Mouse (Mus musculus): ENCODE measurements around the gene Nup62.
"Not testable (repeated sequence)": the region's sequence is repeated elsewhere in the genome, so short reads cannot be mapped to it uniquely, and the experiment has no call there.

Nup62 gene

DNA sequence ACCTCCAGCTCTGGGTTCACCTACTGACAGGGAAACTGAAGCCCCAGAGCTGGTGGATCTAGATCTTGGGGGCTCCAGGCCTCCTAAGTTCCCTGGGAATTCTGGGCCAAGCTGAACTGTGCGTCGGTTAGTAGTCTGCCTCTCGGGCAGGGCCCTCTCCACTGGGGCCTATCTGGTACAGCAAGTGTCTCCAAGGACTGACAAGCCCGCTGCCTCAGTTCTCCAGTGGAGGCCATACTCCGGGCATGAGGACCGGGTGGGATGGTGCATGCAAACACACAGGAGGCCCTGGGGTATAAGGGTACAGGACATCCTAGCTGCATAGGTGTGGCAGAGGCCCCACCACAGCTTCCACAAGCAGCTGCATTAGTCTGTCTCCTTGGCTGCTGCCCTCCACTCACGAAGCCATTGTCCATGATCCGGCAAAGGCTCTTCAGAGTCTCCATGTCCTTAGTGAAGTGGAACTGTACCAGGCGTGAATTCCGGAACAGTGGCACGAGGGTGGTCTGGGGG is 48.1 kb downstream of the Nup62 start:
- DNase-seq (ENCODE audit: low spot score in 2 of 2): no peak

DNA sequence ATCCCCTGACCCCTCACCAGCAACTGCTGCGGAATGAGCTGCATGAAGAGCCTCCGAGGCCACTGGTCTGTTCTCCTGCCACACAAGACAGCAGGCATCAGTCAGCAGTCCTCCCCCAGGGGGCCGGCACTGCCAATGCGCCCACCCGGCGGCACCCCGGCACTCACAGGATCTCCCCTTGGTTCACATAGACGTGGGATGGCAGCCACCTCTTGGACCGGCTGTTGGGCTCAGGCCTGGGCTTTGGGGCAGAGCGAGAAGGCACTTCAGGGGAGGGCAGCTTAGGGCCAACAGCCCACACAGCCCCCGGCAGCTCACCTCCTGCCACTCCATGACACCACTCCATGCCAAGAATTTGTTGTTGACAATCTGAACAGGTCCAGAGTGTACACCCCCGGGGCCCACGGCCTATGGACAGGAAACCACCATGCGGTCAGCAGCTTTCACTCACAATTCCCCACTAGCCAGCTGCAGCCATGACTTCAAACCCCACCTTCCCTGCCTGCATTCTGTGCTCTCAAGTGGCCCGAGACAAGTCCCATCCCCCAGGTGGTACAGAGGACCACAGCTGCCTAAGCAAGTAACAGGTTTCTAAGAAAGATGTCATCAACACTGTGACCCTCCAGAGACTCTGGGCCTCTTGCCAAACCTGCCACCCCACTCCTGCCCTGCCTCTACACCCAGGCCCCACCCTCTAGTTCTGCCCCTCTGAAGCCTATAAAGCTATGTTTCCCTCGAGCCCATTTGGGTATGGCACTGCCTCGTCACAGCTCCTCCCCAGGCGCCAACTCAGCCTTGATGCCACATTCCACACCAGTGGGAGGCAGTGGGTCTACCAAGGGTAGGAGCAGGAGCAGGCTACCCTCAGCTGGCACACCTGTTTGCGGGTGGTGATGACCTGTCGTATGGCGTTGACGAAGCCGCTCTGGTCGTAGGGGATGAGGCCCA is 49.0 kb downstream of the Nup62 start:
- no peak for DNase-seq (ENCODE audit: low spot score in 2 of 2)

DNA sequence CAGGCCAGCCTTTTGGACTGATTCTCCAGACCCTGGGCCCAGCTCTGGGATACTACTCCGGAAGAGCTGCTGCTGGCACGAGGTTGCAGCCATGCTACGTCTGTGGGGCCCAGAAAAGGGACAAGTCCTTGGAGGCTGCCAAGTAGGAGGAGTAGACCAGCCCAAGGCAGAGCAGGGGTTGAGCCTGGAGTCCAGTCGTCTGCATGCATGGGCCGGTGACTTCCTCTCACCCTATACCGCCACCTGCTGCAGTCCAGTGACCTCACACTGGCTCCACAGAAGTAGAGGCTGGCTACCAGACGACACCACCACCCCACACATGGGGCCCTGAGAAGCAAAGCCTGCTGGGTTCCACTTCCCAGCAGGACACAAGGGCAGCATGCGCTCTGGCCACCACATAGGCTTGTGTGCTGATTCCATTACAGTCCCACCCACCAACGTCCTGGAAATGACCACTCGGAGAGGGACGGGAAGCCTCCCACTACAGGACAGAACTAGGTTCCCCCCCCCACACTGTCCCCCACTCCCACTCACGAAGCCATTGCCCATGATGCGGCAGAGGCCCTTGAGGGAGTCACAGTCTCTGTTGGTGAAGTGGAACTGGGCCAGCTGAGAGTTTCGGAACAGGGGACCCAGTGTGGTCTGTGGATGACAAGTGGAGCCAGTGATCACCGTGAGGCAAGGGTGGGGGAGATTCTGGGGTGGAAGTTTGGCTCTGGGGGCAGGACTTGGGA is 50.6 kb downstream of the Nup62 start:
- no peak for DNase-seq (ENCODE audit: low spot score in 2 of 2)

DNA sequence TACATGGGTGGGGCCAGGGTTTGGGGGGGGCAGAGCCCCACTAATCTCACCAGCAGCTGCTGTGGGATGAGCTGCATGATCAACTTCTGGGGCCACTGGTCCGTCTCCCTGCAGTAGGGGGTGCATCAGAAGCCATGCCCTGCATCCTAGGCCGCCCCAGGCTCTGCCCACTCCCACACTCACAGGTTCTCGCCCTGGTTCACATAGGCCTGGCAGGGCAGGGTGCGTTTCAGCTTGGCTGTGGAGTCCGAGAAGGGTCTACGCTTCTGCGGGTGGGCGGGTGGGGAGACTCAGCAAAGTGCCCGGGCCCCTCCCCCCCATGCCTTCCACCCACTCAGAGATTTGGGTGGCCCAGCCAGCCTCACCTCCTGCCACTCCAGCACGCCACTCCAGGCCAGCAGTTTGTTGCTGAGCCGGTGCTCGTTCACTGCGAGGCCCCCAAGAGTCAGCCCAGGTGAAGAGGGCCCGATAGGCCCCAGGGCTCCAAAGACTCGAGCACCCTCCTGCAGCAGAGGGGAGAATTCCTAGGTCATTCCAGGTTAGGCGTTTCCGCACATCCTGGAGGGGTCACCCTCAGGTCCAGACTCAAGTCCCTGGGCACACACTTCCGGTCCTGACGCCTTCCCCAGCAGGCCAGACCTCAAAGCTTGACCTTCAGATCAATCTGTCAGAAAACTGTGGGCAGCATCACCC is 51.3 kb downstream of the Nup62 start:
- no peak for DNase-seq (ENCODE audit: low spot score in 2 of 2)

DNA sequence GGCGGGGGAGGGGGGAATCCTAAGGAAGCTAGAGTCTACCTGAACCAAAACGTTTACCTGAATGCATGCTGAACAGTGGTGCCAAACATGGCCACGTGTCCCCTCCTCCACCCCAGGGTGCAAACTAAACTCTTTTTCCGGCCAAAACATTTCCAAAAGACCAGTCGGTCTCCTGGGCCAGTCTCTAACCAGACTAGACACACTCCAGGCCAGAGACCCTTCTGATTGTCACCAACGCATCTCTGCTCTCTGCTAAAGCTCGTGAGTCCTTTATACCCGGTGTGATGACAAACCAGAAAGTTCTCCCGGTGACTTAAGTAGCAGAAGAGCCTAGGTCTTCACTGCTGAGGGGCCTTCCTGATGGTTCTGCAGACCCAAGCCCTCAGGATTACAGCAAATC is 51.9 kb downstream of the Nup62 start:
- DNase-seq (ENCODE audit: low spot score in 2 of 2): no peak

DNA sequence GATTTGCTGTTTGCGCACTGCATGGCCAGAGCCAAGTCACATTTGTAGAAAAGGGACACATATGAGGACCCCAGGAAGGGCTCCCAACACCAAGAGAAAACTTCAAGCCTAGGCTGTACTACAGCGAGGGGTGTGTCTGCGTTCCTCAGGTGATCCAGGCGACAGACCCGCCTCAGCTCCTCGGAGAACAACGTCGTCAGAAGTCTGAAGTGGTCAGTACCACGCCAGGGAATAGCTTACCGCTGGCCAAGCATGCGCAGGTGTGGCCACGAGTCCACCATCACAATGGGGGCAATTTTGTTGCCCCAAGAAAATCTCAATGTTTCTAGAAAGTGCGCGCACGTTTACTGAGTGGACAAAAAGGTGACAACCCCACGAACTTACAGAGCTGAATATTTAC is 52.6 kb downstream of the Nup62 start:
- DNase-seq (ENCODE audit: low spot score in 2 of 2): no peak

DNA sequence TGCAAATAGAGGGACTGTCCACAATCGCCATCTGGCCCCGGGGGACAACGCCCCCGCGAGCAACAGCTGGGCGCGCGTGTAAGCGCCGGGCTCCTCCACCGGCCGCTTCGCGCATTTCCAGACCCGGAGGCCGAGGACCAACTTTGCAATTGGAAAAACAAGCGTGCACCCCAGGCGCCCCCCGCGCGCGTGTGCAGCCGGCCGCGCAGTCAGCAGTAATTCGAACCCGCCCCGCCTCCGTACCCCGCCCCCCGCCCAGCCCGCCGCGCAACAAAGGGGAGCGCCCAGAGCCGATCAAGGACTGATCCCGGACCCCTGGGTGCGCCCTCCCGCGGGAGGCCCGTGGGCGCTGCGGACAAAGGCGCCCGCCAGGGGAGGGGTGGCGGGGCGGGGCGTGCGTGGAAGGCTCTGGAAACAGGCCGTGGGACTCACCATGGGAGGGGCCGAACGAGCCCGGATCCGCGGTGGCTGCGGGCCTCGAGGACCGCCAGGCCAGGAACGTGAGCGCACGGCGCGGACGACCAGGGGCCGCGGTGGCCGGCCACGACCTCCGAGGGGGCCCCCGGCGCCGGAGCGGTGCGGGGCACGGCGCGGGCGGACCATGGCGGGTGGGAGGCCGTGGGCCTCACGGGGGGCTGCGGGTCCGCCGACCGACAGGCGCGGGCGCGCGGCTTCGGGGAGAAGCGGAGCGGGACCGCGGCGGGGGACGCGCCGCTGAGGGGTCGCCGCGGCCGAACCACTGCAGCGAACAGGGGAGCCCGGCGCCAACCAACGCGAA is 53.2 kb downstream of the Nup62 start:
- DNase-seq (ENCODE audit: low spot score in 2 of 2): no peak

DNA sequence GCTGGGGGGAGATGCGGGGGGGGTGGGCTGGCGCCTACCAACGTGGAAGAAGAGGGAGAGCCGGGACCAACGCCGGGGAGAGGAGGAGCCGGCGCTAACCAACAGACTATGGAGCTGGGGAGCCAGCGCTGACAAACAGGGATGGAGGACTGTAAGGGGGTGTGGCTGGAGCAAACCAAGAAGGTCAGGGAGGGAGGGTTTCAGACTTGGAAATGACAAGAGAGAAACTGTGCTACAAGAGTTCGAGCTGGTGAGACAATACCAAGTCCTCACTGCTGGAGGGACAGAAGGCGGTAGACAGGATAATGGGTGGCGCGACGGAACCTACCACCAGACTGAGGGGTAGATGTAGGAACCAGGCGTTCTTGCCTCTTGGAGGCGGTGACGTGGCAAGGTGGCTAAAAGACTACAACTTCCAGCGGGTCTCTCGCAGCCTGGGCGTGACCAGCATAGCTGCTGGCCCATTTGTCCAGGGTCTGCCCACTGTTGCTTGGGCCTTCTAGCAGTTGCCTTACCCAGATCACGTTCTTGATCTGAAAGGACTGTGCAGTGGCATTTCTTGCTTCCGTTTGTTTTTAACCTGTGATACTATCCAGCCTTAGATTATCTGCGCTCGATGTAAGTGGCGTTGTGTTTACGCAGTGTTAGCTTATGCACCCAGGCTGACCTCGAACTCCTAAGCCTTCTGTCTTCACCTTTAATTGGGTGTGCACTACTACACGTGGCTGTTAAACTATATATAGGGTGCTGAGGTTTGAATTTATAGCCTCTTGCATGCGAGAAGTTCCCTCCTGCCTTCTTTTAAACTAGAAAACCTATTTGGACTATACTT is 54.0 kb downstream of the Nup62 start, which contains the start of gene Ptov1:
Gene Ptov1 (minus strand): TSS at position 92 of the 832 bp plus-strand sequence.
- peak; percentile 88 to 89 for DNase-seq (ENCODE audit: low spot score in 2 of 2)

DNA sequence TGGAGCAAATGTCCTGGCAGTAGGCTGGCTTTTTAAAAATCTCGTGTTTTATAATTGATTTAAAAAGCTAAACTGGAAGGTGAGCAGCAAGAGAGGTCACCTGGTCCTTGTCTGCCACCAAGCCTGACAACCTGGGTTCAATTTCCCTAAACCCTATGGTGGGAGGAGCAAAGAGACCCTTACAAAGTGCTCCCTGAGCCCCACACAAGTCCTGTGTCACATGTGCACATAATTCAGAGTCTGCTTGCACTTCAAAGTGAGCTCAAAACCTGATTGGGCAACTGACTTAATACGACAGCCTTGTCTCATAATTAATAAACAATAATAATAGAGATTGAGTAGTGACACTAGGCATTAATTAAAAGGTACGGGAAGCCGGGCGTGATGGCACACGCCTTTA is 54.7 kb downstream of the Nup62 start:
- DNase-seq (ENCODE audit: low spot score in 2 of 2): no peak

DNA sequence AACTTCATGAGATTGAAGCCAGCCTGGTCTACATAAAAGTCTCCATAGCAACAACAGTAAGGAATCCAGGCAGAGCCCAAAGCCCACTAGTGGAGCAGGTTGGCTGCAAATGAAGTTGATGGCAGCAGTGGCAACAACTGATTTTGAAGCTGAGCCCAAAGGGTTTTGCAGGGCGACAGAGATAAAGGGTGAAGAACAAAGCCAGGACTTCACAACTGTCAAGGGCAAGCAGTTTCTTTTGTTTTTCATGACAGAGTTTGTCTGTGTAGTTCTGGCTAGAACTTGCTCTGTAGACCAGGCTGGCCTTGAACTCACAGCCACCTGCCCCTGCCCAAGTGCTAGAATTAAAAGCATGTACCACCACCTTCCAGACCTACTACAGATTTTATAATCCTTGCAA is 55.3 kb downstream of the Nup62 start:
- no peak for DNase-seq (ENCODE audit: low spot score in 2 of 2)

DNA sequence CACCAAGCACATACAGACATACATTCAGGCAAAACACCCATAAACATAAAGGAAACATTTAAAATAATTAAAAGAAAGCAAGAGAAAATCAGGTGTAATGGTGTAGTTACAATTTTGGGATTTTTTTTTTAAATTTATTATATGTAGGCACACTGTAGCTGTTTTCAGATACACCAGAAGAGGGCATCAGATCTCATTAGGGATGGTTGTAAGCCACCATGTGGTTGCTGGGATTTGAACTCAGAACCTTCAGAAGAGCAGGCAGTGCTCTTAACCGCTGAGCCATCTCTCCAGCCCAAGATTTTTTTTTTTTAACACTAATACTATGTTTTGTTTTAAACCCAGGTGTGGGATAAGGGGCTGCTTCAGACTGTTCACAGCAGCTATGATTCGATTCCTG is 55.9 kb downstream of the Nup62 start:
- not testable (repeated sequence) for DNase-seq (ENCODE audit: low spot score in 2 of 2)

DNA sequence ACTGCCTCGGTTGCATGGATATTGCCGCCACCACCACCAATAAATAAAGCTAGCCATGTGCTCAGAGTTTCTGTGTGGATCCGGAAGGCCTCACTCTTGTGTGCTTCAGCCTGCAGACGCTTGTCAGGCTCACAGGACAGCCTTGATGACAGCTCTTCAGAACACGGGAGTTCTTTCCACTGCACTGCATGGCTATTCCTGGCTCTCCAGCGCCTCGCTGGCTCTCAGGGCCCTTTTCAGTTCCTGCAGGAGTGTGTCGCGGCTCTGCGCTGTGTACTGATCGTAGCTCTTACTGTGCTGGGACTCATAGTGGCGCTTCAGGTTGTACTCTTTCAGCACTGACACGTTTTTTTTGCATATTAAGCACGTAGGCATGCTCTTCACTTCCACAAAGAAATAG is 61.9 kb downstream of the Nup62 start:
- no peak for DNase-seq (ENCODE audit: low spot score in 2 of 2)
